Mouse (Mus musculus): ENCODE data around the gene Rnf121. TPM values are rescaled to one million over a fixed set of nuclear protein-coding genes. Genes with fewer than 3 reads are reported as not detected.

Rnf121 gene
- polyA plus RNA-seq (2015; fragmentation: Nextera tagmentation; extraction: Ambion mirVana): 17.5 and 17.7 TPM in 2 replicates

DNA sequence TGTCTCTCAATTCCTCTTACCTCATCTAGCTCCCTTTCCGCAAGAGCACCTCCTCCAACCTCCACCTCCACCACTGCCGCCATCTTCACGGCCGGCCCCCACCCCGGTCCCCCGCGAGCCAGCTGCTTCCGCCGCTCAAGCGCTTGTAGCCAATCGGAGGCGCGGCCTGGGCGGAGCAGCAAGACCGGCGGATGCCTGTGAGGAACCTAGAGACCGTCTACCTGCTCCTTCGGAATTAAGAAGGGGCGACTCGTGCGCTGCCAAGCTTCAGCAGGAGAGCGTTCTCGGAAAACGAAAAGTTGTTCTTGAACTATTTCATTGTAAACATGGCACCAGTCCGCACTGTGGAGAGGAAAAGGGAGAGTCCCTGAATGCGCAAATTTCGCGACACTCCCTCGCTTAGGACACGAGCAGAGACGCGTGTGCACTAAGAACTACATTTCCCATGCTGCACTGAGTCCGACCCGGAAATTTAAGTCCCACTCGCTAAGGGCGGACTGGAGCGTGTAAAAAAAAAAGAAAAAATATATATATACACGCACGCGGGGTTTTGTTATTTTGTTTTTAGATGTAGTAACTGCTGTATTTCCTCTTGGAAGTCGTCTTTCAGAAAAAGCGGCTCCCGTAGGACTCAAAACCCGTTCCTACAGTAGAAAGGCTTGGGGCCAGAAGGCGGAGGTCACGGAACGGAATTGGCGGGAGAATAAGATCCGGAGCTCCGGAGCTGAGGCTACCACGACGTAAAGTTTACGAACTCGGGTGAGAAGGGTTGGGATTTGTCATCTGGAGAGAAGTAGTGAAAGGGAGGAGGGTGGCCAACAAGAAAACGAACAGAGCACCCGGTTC, at the start of gene Rnf121, which contains the start of the genes Xndc1 and Xntrpc:
Rnf121 (minus strand) TSS at position 424 of the 846 bp plus-strand sequence.
Xndc1 (plus strand) TSS at position 466 of the 846 bp plus-strand sequence.
Xntrpc (plus strand) TSS at position 668 of the 846 bp plus-strand sequence.

DNA sequence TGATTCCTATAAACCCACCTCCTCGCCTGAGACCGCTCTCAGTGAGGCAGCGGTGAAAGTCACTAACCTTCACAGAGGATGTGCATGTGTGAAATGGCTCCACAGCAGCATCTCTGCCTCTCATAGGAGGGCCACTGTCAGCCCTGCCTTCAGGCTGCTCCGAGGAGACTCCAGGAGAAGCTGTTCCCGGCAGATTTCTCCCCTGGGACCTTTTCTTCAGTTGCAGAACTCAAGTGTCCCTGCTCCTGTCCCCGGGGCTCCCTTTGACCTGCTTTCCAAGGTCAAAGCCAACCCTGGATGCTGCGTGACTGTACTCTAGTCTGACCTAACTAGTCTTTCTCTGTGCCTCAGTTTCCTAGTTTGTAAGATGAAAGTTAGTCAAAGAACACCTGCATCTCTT, 43.9 kb upstream of the Rnf121 start, which contains the start of gene Art5:
Art5 (minus strand) TSS at position 319 of the 400 bp plus-strand sequence.

DNA sequence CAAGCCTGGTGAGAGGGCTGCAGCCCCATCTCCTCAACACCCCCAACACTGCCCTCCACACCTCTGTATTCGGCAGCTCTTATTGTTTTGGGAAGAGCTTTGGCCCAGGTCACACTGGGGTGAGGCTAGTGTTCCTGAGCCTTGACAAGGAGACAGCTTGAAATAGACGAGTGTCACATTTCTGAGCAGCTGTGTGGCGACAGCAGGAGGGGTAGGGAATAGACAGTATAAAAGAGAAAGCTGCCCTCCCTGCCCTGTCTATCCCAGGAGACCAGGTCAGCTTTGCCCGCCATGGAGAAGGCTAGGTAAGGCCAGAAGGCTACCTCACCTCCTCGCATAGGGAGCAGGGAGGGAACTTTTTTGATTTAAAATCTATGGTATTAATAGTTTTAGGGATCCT, 36.2 kb upstream of the Rnf121 start, which contains the start of gene Art1:
Art1 (plus strand) TSS at position 257 of the 400 bp plus-strand sequence.

DNA sequence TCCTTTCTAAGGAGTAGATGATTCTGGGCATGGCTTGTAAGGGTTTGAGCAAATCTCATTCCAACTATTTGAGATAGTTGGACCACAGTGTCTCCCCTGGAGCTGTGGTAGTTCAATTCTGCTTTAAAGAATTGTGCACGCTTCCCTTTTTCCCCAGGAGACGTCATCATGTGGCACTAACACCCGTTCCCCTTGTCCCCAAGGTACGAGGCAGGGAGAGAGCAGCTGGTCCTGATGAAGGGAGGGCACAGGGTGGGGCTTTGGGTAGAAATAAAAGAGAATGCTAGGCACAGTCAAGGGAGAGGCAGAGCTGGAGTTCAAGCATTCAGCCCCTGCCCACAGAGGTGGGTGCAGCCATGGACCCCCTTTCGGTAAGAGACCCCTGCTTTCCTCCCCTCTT, 17.5 kb upstream of the Rnf121 start, which contains the start of gene Trpc2:
Trpc2 (plus strand) TSS at position 301 of the 400 bp plus-strand sequence.

DNA sequence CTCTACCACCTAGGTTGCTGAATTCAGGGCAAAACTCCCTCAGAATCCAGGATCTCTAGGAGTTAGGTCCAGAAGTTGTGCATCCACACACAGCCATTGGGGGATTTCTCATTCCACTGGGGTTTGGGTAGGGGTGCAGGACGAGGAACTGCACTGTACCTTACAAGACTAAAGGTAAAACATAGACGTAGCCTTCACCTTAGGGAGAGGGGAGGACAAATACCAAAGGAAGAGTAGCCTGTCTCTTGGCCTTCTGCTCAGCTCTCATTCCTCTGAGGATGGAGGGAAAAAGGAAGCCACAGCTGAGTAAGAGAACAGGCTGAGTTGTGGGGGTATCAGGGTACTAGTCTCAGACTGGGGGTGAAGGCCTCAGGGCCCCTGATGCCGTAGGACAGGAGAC, 46.7 kb downstream of the Rnf121 start, which contains the start of gene Il18bp:
Il18bp (minus strand) TSS at position 101 of the 400 bp plus-strand sequence.

Other genes with a start within 250 kb of the Rnf121 start
- gene Phox2a, start 247.2 kb downstream of the Rnf121 start, polyA plus RNA-seq (2015; fragmentation: Nextera tagmentation; extraction: Ambion mirVana): 0.31 and 0.40 TPM in 2 replicates
- 18.1 and 21.6 TPM in 2 replicates for gene Inppl1, start 227.2 kb downstream of the Rnf121 start, polyA plus RNA-seq (2015; fragmentation: Nextera tagmentation; extraction: Ambion mirVana)
- gene Folr2, start 208.3 kb downstream of the Rnf121 start, polyA plus RNA-seq (2015; fragmentation: Nextera tagmentation; extraction: Ambion mirVana): 8.9 and 41.0 TPM in 2 replicates
- gene Anapc15, start 201.8 kb downstream of the Rnf121 start, polyA plus RNA-seq (2015; fragmentation: Nextera tagmentation; extraction: Ambion mirVana): 47.4 and 49.6 TPM in 2 replicates
- 5.9 and 6.8 TPM in 2 replicates for gene Folr1, start 194.7 kb downstream of the Rnf121 start, polyA plus RNA-seq (2015; fragmentation: Nextera tagmentation; extraction: Ambion mirVana)
- 127 and 137 TPM in 2 replicates for gene Lamtor1, start 159.6 kb downstream of the Rnf121 start, polyA plus RNA-seq (2015; fragmentation: Nextera tagmentation; extraction: Ambion mirVana)
- gene Tomt, start 159.1 kb downstream of the Rnf121 start, polyA plus RNA-seq (2015; fragmentation: Nextera tagmentation; extraction: Ambion mirVana): 0.06 and 0.19 TPM in 2 replicates
- gene Lrrc51, start 131.6 kb downstream of the Rnf121 start, polyA plus RNA-seq (2015; fragmentation: Nextera tagmentation; extraction: Ambion mirVana): 7.6 and 8.7 TPM in 2 replicates
- gene Numa1, start 131.4 kb downstream of the Rnf121 start, polyA plus RNA-seq (2015; fragmentation: Nextera tagmentation; extraction: Ambion mirVana): 24.5 and 25.5 TPM in 2 replicates
- gene Il18bp, start 46.8 kb downstream of the Rnf121 start, polyA plus RNA-seq (2015; fragmentation: Nextera tagmentation; extraction: Ambion mirVana): 1.2 and 1.7 TPM in 2 replicates
- 7.7 and 8.1 TPM in 2 replicates for gene Xndc1, start within 50 bp of the Rnf121 start, polyA plus RNA-seq (2015; fragmentation: Nextera tagmentation; extraction: Ambion mirVana)
- 0.12 and 0.18 TPM in 2 replicates for gene Xntrpc, start 244 bp upstream of the Rnf121 start, polyA plus RNA-seq (2015; fragmentation: Nextera tagmentation; extraction: Ambion mirVana)
- gene Trpc2, start 17.6 kb upstream of the Rnf121 start, polyA plus RNA-seq (2015; fragmentation: Nextera tagmentation; extraction: Ambion mirVana): 0.08 TPM in 1 of 2 replicates, not detected in the other
- 0.12 TPM in 1 of 2 replicates, not detected in the other for gene Art1, start 36.3 kb upstream of the Rnf121 start, polyA plus RNA-seq (2015; fragmentation: Nextera tagmentation; extraction: Ambion mirVana)
- 0.12 and 0.35 TPM in 2 replicates for gene Art5, start 44.0 kb upstream of the Rnf121 start, polyA plus RNA-seq (2015; fragmentation: Nextera tagmentation; extraction: Ambion mirVana)
- gene Chrna10, start 51.4 kb upstream of the Rnf121 start, polyA plus RNA-seq (2015; fragmentation: Nextera tagmentation; extraction: Ambion mirVana): not detected in 2 replicates
- gene Nup98, start 144.7 kb upstream of the Rnf121 start, polyA plus RNA-seq (2015; fragmentation: Nextera tagmentation; extraction: Ambion mirVana): 13.1 and 16.8 TPM in 2 replicates
- gene Pgap2, start 144.7 kb upstream of the Rnf121 start, polyA plus RNA-seq (2015; fragmentation: Nextera tagmentation; extraction: Ambion mirVana): 77.6 and 80.8 TPM in 2 replicates
- gene Rhog, start 190.6 kb upstream of the Rnf121 start, polyA plus RNA-seq (2015; fragmentation: Nextera tagmentation; extraction: Ambion mirVana): 67.7 and 84.5 TPM in 2 replicates
- 42.4 and 46.2 TPM in 2 replicates for gene Stim1, start 202.3 kb upstream of the Rnf121 start, polyA plus RNA-seq (2015; fragmentation: Nextera tagmentation; extraction: Ambion mirVana)

Measured in urinary bladder, postnatal 0 days (tissue).